Mouse (Mus musculus) left cerebral cortex, postnatal 10 days (tissue): ENCODE measurements around the gene Pkn3. TPM values are rescaled to one million over a fixed set of nuclear protein-coding genes. Genes with fewer than 3 reads are reported as not detected.

Source experiments
- DNase-seq, 2 experiments: peaks; one replicate each; pipeline ENCODE4 v3.0.0; 2021 to 2022; ENCODE audit warnings: low spot score in 2 of 2, mixed read lengths in 1 of 2; ENCODE audit errors: extremely low spot score in 1 of 2
- intact Hi-C: fragments of 180-260 bp; cut with DNase I; formaldehyde crosslinking; loops from one replicate; pipeline ENCODE4 v1.15.1; 2025
- total RNA-seq, 2 experiments: library from RNA; stranded (reverse); gene quantifications; 2 replicates each; pipeline ENCODE4 v1.2.3; 2021

Gene Pkn3
- total RNA-seq, 2 experiments from 2014 or later, result 1.6 TPM

- intact Hi-C loops, result no loop called here
- DNase-seq, result peak in 1 of 2 experiments; percentile 75
Measured at GRCm38 (mm10) chr2:30061215-30062166, 16.0 kb upstream of the Pkn3 start.

- DNase-seq, result peak in 1 of 2 experiments; percentile 47
- intact Hi-C loops, result no loop called here
Measured at GRCm38 (mm10) chr2:30062249-30063093, 15.0 kb upstream of the Pkn3 start.

DNA sequence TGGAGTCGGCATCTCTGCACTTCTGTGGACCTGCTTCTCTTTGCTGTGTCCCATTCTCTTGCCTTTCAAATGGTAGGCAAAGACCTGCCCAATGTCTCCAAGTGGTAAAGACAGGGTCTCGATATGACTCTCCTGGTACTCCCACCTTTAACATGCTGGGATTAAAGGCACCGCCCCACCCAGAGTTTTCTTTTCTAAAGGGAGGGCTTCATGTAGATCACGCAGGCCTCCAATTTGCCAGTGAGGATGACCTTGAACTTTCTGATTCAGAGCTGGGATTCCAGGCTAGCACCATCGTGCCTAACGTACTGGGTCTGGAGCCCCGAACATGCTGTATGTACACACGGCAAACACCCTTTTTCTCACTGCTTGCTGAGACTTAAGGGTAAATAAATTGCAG, 14.2 kb upstream of the Pkn3 start:
- no peak for DNase-seq
- intact Hi-C loops, result no loop called here

GRCm38 (mm10) chr2:30063791-30064190, 13.7 kb upstream of the Pkn3 start:
- intact Hi-C loops, result no loop called here
- DNase-seq, result no peak

- intact Hi-C loops, result no loop called here
- no peak for DNase-seq
Measured at GRCm38 (mm10) chr2:30064298-30064697, 13.2 kb upstream of the Pkn3 start.

GRCm38 (mm10) chr2:30066046-30066901, 11.2 kb upstream of the Pkn3 start:
- intact Hi-C loops, result no loop called here

DNA sequence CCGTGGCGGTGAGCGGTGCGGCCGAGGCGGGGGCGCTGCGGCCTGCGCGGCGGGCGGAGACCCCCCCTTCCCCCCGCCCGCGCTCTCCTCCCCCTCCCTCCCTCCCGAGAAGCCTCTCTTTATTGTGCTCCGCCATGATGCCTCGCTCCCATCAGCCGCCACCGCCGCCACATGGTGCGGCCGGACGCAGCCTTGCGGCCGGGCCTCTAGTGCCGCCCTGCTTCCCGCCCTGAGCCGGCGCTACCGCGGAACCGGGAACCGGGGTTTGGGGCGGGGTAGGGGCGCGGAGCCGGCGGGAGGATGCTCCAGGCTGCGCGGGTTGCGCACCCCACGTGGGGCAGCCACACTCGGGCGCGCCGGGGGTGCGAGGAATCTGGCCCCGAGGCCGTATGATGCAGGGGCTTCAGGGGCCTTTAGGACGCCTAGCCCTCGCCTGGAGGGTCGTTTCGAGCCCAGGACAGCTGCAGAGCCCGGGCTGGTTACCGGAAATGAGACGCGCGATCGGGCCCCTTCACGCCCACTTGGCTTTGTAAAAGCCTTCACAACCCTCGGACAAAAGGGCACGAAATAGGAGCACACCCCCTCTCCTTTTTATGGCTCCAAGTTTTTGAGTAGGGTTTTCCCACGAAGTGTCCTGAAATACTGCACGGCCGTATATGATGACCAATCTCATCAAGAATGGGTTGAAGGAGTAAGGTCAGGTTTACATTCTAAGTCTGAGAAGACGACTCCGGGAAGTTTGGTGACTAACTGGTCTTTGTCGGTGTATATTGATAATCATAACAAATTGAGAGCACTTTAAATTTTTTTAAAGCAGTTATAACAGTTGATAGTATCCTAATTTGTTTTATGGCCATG, 10.2 kb upstream of the Pkn3 start:
- intact Hi-C loops, result no loop called here
- peak in 1 of 2 experiments; percentile 71 for DNase-seq

More at GRCm38 (mm10) chr2:30066046-30066901, 11.2 kb upstream of the Pkn3 start:
- DNase-seq, result peak; percentile 87 to 97

DNA sequence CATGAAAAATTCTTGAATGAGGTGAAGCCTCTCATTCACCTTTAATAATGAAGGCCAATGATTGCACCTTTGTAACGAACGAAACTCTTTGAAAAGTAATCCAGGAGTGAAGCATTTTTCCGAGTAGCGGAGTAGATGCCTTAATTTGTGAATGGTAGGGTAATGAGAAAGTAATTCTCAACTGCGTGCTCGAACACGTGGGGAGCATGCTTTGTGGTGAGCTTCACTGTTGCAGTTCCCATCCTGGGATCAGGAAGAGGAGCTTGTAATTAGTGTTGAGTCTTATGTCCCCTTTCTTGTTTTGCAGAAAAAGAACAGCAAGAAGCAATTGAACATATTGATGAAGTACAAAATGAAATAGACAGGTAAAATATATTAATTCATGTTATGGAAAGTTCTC, 9.5 kb upstream of the Pkn3 start:
- intact Hi-C loops, result no loop called here
- no peak for DNase-seq

- no peak for DNase-seq
- intact Hi-C loops, result no loop called here
Measured at GRCm38 (mm10) chr2:30072875-30073274, 4.6 kb upstream of the Pkn3 start.

DNA sequence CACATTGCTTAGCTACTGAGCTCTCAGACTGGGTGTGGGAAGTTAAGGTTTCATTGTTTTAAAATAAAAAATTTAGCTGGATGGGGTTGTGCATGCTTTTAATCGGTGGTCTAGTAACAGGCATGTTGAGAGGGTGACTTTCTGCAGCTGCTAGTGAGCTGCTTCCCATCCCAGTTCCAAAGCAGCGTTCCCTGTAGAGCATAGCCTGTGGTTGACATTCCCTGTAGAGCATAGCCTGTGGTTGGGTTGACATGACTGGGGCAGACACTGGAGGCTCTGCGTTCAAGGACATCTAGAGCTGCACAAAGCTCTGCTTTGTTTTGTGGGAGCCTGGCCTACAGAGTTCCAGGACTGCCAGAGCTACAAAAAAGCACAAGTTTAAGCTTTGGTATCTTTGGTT, 4.2 kb upstream of the Pkn3 start:
- intact Hi-C loops, result no loop called here
- DNase-seq, result no peak

GRCm38 (mm10) chr2:30075625-30076024, 1.9 kb upstream of the Pkn3 start:
- intact Hi-C loops, result loop anchor here (5.0 kb wide), 1 partner anchor 87 kb away; no protein-coding TSS in a partner anchor
- DNase-seq, result no peak

GRCm38 (mm10) chr2:30076439-30076838, 1.0 kb upstream of the Pkn3 start:
- intact Hi-C loops, result loop anchor here (5.0 kb wide), 1 partner anchor 86 kb away; no protein-coding TSS in a partner anchor
- DNase-seq, result no peak

DNA sequence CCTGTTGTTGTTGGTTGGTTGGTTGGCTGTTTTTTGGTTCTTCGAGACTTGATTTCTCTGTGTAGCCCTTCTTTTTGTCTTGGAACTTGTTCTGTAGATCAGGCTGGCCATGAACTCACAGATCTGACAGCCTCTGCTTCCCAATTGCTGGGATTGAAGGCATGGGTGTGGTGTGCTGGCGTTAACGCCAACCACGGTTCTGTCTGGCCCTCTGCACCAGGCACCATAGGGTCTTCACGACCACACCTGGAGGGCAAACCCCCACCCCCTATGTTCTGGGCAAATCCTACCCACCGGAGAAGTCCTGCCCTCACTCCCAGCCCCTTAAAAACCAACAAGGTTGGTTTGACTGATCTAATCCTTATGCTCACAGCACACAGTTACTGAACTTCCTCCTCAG, 525 bp upstream of the Pkn3 start:
- no peak for DNase-seq
- intact Hi-C loops, result loop anchor here (5.0 kb wide), 1 partner anchor 85 kb away; no protein-coding TSS in a partner anchor

DNA sequence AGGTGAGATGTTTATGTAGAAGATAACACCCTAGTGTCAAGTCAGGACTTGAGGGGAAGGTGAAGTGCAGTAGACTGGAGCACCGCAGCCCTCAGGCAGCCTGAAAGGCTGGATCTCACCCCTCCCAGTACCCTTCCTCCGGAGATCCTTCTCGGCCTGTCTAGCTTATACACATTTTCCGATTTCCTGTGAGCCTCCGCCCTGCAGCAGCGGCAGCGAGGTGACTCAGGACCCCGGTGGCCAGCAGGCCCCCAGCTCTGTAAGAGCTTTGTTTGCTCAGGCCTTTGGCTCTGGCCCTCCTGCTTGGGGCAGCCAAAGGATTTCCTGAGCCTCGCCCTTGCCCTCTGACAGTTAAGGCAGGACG, 847 bp downstream of the Pkn3 start:
- intact Hi-C loops, result loop anchor here (5.0 kb wide), 1 partner anchor 84 kb away; no protein-coding TSS in a partner anchor
- no peak for DNase-seq

- DNase-seq, result no peak
- intact Hi-C loops, result loop anchor here (5.0 kb wide), 1 partner anchor 84 kb away; no protein-coding TSS in a partner anchor
Measured at GRCm38 (mm10) chr2:30078760-30079159, 1.3 kb downstream of the Pkn3 start.

DNA sequence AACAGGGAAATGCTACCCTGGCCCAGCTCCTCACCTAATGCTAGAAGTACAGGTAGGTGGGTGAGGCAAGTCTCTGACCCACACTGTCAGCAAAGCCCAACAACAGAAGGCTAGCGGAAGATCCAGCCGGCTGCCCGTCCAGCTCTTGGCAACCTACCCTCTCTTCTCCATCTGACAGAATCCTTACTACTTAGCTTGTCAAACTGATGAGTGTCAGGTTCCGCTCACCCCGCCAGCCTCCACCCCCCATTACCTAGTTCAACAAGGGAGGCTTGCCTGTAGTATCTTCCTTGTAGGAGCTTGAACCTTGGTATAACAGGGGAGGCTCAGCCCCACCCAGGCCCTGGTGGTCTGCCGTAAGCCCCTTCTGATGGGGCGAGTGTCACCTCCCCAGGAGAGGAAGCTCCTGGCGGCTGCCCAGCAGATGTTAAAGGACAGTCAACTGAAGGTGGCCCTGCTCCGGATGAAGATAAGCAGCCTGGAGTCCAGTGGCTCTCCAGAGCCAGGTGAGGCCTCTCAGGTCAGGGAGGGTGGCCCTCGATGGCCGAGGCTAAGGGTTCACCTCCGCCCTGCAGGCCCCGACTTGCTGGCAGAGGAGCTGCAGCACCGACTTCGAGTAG, 2.8 kb downstream of the Pkn3 start:
- no peak for DNase-seq
- intact Hi-C loops, result no loop called here

DNA sequence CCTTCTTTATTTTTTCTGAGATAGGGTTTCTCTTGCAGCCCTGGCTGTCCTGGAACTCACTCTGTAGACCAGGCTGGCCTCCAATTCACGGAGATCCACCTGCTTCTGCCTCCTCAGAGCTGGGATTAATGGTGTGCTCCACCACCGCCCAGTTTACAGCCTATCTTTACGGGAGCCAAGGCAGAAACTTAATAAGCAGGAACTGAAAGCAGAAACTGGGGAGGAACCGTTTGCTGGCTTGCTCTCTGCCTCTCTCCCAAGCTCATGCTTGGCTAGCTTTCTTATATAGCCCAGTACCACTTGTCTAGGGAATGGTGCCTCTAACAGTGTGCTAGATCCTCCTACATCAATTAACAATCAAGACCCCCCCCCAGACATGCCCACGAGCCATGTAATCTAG, 6.6 kb downstream of the Pkn3 start:
- intact Hi-C loops, result no loop called here
- DNase-seq, result no peak
